Mouse (Mus musculus): ENCODE measurements around the gene Esrra.

Gene Esrra

DNA sequence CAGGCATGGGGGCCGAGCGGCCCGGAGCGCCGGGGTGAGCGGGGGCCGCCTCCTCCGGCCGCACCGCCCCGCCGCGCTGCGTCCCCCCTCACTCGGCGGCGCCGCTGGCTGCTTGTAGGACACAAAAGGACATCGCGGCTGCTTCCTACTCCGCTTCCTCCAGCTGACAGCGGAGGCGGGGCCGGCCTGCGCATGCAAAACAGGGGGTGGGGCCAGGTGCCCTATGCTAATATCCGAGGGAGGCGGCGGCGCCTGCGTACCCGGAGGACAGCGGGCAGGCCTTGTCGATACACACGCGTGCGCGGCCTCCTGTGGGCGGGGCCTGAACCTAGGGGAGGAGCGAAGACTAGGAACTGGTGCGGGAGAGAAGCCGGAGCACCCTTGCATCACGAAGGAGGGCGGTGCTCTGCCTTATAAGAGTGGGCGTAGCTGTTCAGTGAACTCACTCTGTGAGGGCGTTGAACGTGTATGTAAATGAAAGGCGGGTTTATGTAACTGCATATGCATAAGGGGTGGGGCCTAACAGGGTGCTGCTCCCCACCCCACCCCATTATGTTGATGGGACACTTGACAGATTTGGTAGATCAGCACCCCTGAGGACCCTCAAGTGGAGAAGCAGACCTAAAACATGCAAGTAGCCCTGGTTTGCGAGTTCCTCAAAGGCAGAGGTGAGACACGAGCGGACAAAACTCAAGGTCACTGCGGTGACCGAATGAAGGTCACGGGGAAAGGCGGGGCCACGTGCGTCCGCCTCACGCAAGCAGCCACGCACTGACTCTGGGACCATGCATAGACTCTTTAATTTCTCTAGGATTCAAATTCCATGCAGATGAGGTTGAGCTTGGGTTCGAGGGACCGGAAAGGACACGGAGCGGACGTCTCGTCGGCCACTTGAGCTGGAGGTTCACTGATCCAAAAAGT is at the start of gene Esrra:
Gene Esrra (minus strand): TSS at position 167 of the 921 bp plus-strand sequence.
- DNase-seq (ENCODE audit: low spot score), result peak; percentile 100

DNA sequence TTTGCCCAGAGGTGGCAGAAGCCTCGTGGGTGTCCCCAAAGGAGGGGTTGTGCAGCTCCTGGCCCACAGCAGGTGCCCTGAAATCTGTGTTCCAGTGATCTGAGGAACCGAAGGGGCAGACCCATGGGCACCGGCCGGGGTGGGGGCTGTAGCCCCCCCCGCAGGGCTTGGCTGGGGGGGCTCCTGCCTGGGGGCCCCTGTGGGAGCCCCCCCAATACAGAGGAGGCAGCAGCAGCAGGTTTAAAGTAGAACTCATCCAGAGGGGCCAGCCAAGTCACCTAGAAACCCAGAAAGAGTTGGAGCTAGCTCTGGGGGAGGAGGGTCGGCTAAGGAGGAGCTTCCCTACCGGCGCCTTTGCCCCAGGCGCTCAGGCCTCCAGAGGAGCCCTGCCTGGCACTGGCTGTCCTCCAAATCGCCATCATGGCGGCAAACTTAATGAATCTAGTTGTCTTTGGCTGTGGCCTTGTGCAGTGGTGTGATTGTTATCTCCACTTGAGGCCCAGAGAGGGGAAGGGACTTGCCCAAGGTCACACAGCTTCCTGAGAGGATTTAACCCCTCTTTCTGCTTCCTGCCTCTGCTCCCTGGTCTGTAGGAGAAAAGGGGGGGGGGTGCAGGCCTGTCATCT is 49.0 kb upstream of the Esrra start:
- DNase-seq (ENCODE audit: low spot score), result no peak

- DNase-seq (ENCODE audit: low spot score), result peak; percentile 65
These were observed 48.2 kb upstream of the Esrra start for GRCm38 (mm10) chr19:6969665-6970381.

GRCm38 (mm10) chr19:6969291-6969664 is 47.7 kb upstream of the Esrra start:
- no peak for DNase-seq (ENCODE audit: low spot score)

DNA sequence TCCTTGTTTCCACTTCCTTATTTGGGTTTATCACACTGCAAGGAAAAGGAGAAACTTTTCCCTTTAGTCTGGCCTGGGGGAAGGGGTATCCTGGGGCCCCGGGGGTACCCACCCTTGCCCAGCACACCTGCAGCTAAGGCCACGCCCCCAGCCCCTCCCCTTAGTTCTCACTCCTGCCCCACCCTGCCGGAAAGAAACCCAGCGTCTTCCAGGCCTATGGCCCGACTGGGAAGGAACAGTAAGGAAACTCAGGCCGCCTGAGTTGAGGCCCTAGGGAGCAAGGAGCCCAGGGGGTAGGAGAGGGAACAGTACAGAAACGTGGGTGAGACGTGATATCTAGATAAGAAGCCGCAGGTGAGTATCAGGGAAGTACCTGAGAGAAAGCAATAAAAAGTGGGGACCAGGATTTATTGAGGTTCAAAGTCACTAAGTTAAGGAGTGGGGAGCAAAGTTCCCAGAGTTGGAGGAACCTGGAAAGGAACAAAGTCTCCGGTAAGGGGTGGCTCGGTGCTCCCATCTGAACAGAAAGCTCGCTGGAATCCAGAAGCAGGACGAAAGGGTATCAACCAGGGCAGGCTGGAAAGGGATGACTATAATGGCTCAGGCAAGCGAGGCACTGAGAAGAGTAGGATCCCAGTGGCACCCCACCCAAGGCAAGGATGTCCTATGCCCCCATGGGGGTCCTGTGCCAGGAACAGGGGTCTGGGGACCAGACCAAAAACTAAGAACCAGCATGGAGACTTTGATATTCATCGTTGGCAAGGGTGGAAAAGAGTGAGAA is 47.1 kb upstream of the Esrra start:
- peak; percentile 37 for DNase-seq (ENCODE audit: low spot score)

GRCm38 (mm10) chr19:6956461-6956860 is 34.8 kb upstream of the Esrra start:
- no peak for DNase-seq (ENCODE audit: low spot score)

DNA sequence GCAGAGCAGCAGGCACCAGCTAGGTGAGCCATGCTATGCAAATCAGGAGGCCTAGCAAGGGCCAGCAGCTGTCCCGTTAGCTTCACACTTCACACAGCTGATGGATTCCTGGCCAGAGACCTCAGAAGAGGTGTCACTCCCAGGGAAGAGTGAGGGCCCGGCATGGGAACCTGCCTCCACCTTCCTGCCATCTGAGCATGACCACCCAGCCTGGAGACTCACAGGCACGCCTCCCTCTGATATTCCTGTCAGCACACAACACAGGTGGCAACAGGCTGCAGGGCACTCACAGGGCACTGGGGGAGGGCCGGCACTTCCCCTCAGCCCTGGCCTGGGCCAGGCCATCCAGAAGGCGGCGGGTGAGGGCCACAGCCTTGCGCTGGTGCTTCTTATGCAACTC is 33.8 kb upstream of the Esrra start:
- DNase-seq (ENCODE audit: low spot score), result no peak

DNA sequence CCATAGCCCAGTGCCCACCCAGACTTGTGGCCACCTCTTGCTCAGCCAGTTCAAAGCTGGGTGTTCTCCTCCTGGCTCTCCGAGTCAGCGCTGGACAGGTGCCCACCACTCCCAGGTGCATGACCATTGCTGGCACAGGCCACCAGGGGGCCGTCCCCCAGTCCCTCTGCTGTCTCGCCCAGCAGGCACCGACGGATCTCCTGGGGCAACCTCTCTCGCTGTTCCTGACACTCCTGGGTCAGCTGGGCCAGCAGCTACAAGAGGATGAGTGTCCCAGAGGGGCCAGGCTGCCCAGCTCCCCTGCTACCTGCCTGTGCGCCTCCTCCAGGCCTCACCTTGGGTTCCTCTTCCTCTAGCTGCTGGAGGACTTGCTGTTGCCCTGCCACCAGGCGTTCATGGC is 32.4 kb upstream of the Esrra start:
- DNase-seq (ENCODE audit: low spot score), result peak; percentile 75

- DNase-seq (ENCODE audit: low spot score), result peak; percentile 91
These were observed 31.1 kb upstream of the Esrra start for GRCm38 (mm10) chr19:6952712-6953037.

DNA sequence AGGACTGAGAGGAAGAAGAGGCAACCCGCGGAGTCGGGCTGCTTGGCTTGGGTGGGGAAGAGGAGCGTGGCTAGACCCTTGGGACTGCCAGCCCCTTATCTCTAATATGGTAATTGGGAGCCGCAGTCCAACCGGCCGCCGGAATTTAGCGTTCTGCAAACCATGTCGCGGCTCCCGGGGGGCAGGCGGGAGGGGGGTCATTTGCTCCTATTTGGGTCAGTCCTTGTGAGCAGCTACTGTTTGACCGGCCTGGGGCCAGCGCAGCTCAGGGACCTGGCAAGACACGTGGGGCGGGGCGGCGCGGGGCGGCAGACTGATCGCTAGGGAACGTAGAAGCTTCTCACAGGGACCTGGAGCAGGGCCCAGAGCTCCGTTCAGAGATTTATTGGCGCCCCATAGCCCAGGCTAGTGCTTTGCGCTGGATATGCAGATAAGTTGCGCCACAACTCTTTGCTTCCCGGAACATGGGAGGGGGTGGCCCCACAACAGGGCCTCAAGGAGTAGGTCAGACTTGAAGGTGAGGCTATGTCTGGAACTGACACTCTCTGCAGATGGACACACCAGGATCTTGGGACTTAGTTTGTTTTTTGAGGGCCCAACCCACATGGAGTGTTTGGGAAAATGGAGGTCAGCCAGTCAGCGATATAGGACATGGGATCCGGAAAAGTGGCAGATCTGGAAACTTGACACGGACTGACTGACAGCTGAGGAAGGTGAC is 30.5 kb upstream of the Esrra start:
- DNase-seq (ENCODE audit: low spot score), result peak; percentile 83

- peak; percentile 98 for DNase-seq (ENCODE audit: low spot score)
These were observed 29.9 kb upstream of the Esrra start for GRCm38 (mm10) chr19:6951381-6951968.

GRCm38 (mm10) chr19:6950613-6951153 is 29.1 kb upstream of the Esrra start:
- DNase-seq (ENCODE audit: low spot score), result peak; percentile 59

DNA sequence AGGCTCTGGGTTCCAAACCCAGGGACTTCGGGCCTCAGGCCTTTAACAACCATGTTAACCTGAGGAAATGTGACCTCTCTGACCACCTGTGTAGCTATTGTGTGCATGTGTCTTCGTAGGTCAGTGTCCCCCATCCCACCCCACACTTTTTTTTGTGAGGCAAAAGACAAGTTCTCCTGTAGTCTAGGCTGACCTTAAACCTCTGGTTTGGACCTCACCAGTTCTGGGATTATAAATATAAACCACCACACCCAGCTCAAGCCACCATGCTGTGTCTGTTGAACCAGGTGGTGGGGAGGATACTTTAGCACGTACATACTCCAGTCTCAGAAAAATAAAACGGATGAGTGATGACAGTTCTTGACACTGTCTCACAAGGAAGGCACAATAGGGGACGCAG is 28.3 kb upstream of the Esrra start:
- no peak for DNase-seq (ENCODE audit: low spot score)

GRCm38 (mm10) chr19:6949532-6949931 is 27.9 kb upstream of the Esrra start:
- no peak for DNase-seq (ENCODE audit: low spot score)

- DNase-seq (ENCODE audit: low spot score), result no peak
These were observed 26.6 kb upstream of the Esrra start for GRCm38 (mm10) chr19:6948186-6948585.

DNA sequence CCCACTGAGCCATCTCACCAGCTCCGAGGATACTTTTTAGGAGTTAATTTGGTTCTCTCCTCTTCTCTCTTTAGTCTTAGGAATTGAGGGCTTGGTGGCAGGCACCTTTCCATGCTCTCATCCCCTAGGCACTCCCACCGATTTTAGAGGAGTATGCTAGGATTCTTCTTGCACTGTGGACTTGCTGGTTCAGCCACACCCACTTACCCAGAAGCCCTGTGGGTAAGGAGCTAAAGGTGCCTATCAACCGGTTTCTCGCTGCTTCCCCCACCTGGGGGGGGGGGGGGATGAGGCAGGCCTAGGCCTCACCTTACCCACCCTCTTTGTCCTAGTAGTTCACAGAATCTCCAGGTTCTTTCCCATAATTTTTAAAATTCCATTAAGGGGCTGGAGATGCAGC is 26.1 kb upstream of the Esrra start:
- no peak for DNase-seq (ENCODE audit: low spot score)

DNA sequence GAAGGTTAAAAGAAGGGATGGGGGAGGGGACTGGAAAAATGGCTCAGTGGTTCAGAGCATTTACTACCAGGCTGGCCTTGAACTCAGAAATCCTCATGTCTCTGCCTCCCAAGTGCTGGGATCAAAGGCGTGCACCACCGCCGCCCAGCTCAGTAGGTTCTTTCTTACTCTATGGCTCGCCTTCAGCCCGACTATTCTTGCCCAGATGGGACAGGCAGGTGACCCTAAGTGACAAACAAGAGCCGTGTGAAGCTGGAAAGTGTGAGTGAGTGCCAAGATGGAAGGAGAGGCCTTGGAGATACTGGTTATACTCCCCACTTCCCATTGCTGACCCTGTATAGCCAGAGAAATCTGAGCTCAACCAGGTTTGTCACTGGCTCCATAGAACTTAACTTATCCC is 22.1 kb upstream of the Esrra start:
- no peak for DNase-seq (ENCODE audit: low spot score)

- no peak for DNase-seq (ENCODE audit: low spot score)
These were observed 21.2 kb upstream of the Esrra start for GRCm38 (mm10) chr19:6942764-6943163.

DNA sequence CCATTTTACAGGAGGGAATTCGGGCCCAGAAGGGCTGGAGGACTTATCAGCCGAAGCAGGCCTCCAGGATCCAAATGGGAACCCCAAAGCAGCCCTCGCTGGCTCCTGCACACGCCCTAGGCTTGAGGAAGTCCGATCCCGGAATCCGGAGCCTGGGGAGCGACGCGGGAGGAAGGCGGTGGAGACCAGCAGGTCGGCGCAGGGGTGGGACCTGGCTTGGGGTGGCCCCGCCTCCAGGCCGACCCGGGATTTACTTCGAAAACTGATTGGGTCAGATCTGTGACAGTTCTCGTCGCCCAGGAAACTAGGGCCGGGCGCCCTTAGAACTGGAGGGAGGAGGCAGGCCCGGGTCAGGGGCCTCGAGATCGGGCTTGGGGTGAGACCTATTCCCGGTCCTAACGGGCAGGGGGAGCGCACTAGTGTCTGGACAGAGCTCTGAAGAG is 20.7 kb upstream of the Esrra start, which contains the start of gene Gpr137:
Gene Gpr137 (minus strand): TSS at position 232 of the 443 bp plus-strand sequence.
- peak; percentile 98 for DNase-seq (ENCODE audit: low spot score)

DNA sequence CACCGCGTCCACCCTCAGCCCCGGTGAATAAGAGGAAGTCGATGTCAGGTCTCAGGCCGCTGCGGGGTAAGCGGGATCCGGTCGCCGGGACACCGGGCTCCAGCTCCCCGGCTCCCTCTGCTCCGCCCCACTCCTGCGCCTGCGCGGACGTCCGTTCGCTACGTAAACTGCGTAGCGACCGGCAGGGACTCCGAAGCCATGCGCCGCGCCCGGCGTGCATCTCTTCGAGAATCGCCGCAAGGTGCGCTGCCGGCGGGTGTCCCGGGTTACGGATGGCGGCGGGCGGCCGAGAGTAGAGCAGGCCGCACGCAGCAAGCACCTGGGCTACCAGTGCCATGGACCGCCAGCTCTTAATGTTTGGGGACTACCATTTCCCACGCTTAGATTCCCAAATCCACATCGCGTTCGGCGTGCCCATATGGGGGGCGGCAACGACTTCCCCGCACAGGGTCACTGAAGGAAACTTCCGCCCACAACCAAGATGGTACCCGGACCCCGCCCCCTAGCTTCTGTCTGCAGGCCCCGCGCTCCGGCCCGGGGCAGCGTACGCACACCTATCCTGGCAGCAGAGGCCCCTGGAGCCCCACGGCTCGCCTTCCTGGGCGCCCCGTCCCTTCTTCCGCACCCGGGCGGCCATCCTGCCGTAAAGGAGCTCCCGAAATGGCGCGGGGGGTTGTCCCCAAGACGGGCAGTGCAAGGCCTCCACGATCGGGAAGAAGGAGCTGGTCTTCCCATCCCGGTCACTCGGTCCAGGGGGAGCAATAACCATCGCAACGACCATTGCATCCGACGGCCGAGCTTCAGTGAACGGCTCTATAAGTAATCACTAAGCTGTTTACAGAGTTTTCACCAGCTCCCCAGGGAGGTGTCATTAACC is 20.0 kb upstream of the Esrra start, which contains the start of gene Bad:
Gene Bad (plus strand): TSS at position 490 of the 877 bp plus-strand sequence.
- peak; percentile 92 for DNase-seq (ENCODE audit: low spot score)

Measured in lung, postnatal 25 days (tissue).